Mouse (Mus musculus) lung, postnatal 10 days (tissue): ENCODE data around the gene Ino80.
"Not testable (repeated sequence)": the region's sequence is repeated elsewhere in the genome, so short reads cannot be mapped to it uniquely, and the experiment has no call there.

ENCODE experiments used
- DNase-seq: peaks from one replicate; pipeline ENCODE4 v3.0.0; 2021

Gene Ino80

GRCm38 (mm10) chr2:119477571-119478396 lies at the start of gene Ino80:
Gene Ino80, minus strand, starts transcription at chr2:119477687.
- DNase-seq, result peak; percentile 99

GRCm38 (mm10) chr2:119525422-119525821 lies 47.9 kb upstream of the Ino80 start:
- no peak for DNase-seq

GRCm38 (mm10) chr2:119523836-119524235 lies 46.3 kb upstream of the Ino80 start:
- DNase-seq, result no peak

DNA sequence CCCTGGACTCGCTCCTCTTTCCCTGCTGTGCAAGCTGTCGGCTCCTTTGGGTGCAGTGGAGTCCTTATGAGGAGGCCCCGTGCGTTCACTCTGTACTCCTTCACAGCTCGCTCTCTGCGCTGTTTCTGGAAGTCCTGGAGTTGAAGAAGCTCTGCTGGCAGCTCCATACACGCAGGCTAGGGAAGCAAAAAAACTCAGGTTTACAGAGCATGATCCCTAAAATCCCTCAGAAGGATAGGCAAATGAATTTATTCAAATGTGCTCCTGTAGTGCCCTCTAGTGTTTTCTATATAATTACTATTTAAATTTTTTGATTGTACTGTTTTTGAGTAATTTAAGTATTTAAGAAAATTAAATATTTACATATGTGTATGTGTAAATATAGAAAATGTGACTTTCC lies 43.1 kb upstream of the Ino80 start:
- peak; percentile 2 for DNase-seq

DNA sequence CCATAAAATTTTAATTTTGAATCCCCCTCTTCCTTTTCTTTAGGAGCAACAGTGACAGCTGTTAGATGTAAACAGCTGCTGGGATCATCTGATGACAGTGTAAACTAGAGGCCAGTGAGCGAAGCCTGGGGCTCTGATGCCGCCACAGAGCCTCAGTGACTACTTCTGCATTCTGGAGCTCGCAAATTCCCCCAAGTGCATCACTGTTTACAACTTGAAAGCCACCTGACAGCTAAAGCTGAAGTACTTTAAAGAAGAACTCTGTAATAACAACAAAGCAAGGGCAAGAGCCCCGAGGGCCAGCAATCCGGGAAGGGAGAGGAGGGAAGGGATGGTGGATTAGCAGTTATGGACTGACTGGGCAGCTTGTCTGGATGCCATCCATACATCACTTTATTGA lies 39.3 kb upstream of the Ino80 start:
- DNase-seq, result no peak

DNA sequence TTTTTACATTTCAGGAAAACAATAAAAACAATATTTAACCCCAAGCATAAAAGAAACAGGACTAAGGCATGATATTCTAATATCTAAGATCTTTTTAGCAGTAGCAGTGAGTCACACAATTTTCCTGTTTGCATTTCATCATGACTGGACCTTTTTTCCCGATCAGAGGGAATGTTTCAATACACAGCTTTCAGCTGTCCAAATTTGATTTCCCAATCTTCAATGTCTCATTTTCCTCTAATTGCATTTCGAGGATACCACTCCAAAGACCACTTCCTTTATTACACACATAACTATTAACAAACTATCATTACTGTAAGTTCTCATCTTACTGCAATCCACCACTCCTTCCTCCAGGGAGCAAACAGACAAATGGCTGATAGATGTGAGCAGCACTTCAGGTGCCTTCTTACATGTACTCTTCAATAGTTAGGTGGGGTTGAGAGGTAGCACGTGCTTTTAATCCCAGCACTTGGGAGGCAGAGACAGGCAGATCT lies 36.6 kb upstream of the Ino80 start:
- no peak for DNase-seq

- DNase-seq, result peak; percentile 8
These were observed 34.8 kb upstream of the Ino80 start for GRCm38 (mm10) chr2:119512292-119512691.

DNA sequence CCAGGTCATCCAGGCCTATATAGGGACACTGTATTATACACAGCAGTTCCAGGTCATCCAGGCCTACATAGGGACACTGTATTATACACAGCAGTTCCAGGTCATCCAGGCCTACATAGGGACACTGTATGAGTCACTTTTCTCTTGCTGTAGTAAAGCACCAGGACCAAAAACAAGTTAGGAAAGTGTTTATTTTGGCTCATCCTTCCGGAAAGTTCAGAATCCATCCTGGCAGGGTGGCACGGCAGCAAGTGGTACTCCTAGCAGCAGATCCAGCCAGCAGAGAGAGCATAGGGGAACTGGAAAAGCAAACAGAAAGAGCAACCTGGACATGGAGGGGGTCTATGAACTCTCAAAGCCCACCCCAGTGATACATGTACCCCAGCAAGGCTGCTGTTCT lies 33.4 kb upstream of the Ino80 start:
- DNase-seq, result no peak

GRCm38 (mm10) chr2:119508518-119508917 lies 31.0 kb upstream of the Ino80 start:
- DNase-seq, result not testable (repeated sequence)

- DNase-seq, result no peak
These were observed 29.6 kb upstream of the Ino80 start for GRCm38 (mm10) chr2:119507108-119507507.

- DNase-seq, result no peak
These were observed 23.6 kb upstream of the Ino80 start for GRCm38 (mm10) chr2:119500965-119501652.

- DNase-seq, result no peak
These were observed 21.4 kb upstream of the Ino80 start for GRCm38 (mm10) chr2:119498859-119499258.

DNA sequence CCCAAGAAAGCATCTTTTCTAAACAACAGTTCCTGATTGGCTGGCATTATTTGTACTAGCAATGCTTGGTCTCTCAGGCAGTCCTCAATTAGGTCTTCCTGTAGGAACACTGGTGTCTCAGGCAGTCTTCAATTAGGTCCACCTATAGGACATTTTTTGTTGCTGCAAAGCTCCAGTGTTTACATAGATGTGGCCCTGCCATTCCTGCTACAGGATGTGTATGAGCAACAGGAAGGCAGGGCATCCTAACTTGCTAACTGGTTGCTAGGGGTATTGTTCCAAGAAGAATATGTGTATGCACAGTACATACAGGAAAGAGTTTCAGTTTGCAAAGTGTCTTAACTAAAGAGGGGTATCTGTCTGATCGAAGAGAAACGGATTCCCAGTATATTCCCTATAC lies 18.6 kb upstream of the Ino80 start:
- peak; percentile 27 for DNase-seq

DNA sequence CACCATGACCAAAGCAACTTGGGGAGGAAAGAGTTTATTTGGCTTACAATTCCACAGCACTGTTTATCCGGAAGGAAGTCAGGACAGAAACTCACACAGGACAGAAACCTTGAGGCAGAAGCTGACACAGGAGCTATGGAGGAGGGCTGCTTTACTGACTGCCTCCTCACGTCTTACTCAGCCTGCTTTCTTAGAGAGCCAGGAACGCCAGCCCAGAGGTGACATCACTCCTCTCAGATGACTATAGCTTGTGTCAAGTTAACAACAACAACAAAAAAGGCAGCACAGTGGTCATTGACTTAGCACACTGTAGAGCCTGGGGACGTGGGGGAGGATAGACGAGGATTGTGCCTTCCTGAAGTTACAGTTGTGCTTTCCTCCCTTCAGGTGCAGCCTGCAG lies 14.5 kb upstream of the Ino80 start:
- peak; percentile 26 for DNase-seq

DNA sequence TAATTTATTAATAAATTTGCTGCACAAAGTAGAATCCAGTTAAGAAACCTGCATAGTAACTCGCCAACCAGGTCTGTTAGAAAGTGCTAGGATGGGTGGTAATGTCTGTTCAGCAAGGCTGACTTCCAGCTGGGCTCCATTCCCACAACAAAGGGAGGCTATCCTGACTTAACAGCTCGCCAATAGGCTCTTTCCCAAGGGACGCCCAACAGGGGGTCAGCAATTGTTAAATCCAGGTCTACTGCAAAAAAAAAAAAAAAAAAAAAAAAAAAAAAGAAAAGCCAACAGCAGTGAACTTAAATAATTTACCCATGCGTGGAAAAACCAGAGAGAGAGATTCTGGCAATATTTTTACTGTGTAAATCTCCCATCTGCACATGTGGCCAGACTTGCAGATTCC lies 9.0 kb upstream of the Ino80 start:
- DNase-seq, result no peak

DNA sequence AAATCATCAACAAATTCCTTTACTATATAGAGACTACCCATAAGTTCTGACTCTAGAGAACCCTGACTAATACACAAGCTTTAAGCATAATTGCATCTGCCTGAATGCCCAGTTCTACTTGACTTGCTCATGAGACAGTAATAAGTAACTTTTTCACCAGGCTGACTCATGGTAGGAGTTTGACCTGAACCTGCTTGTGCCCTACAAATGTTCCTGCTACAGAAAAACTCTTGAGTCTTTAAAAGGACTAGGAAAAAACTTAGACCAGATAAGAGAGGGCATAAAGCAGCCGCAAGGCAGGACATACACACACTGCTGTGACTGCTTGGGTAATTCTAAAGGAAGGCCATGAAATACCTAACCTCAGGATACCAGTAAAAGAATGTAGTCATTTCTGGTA lies 4.8 kb upstream of the Ino80 start:
- no peak for DNase-seq

- no peak for DNase-seq
These were observed 886 bp upstream of the Ino80 start for GRCm38 (mm10) chr2:119478397-119478749.

DNA sequence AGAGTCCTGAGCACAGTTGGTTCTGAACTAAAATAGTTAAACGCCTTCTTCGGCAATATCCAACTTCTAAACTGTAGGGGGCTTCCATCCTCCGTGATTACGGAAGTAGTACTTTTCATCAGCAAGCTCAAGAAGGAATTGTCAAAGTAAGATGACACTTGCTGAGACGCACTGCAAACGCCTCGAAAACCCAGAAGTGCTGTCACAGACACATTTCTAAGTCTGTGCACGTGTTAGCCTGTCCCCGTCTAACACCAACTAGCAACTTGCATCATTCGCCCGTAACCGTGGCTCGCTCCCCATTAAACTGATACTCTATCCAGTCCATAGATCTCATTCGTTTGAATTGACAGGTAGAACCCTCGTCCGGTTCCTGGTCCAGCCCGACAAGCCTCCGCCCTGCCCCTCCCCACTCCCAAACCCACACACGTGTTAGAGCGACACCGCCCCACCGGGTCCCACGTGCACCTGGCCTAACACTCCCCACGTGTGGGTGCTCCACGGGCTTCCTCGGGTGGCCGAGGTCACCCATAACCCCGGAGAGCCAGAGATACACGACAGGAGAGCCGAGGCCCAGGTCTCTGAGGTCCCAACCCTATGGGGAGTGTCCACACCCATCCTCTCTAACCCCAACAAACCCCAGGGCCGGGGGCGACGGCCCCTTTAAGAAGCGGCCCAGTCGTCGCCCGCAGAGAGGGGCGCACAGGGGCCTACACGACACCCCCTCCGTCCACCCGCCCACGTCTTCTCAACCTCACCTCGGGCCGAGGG lies 681 bp downstream of the Ino80 start:
- peak; percentile 77 for DNase-seq

DNA sequence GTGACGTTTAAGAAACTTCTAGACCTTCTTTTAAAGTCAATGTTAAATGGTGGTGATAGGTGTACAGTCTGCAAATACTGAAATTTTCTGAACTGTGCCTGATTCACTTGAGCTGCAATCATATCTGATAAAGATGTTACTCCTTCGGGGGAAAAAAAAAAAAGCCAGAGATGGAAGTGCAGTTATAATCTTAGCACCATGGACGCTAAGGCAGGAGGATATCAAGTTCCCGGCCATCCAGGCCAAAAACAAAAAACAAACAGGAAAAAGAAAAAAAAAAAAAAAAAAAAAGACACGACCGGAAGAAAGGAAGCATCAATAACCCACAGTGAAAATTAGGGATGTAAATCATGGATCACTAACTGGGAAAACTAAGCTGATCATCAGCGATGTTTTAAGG lies 1.3 kb downstream of the Ino80 start:
- DNase-seq, result no peak

GRCm38 (mm10) chr2:119463945-119464344 lies 13.5 kb downstream of the Ino80 start:
- DNase-seq, result no peak

GRCm38 (mm10) chr2:119463114-119463775 lies 14.2 kb downstream of the Ino80 start:
- no peak for DNase-seq

DNA sequence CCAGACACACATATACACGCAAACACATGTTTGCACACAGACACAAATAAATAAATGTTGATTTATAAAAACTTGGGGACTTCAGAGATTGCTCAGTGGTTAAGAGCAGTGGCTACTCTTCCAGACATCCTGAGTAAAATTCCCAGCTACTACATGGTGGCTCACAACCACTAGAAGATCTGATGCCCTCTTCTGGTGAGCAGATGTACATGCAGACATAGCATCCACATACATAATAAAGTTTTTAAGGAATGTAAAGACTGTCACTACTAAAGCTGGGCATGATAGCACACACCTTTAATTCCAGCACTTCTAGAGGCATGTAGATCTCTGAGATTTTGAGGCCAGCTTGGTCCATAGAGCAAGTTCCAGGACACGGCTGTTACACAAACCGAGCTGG lies 16.5 kb downstream of the Ino80 start:
- DNase-seq, result no peak

- DNase-seq, result no peak
These were observed 22.9 kb downstream of the Ino80 start for GRCm38 (mm10) chr2:119454558-119454957.
